Mouse (Mus musculus): ENCODE results near the gene Atp2b4. TPM values are rescaled to one million over a fixed set of nuclear protein-coding genes. Genes with fewer than 3 reads are reported as not detected.

The Atp2b4 gene
- polyA plus RNA-seq, 1 experiment from 2014 or later: 24.5 TPM

- Histone ChIP-seq H3K9ac (no peak overlapping the region), H3K4me3 (no peak overlapping the region), H3K27me3 (replicated peaks) (no peaks in the 10 kb centered on the region), H3K4me2 (no peak overlapping the region), H3K27ac (ENCODE audit: poor library complexity, severe bottlenecking) (peak overlapping the region; percentile 66), H3K9me3 (replicated peaks) (no peaks in the 10 kb centered on the region), H3K36me3 (0 out of 2 replicates have a peak, but pooled peaks cover under 1% of the 10 kb centered on the region), H3K4me1 (replicated peaks) (peaks cover 51% of the 10 kb centered on the region)
- WGBS: 79% methylated on average over 1 of the region's 1 CpGs
- no peak for ATAC-seq (ENCODE audit: insufficient number of reproducible peaks, low FRiP score)
Measured at GRCm38 (mm10) chr1:133694876-133695275, 106.0 kb downstream of the Atp2b4 start.

- WGBS: 3% methylated on average over 1 of the region's 1 CpGs
- Histone ChIP-seq H3K36me3 (no peaks in the 10 kb centered on the region), H3K4me3 (no peak overlapping the region), H3K4me1 (replicated peaks) (peaks cover 57% of the 10 kb centered on the region), H3K9me3 (replicated peaks) (no peaks in the 10 kb centered on the region), H3K9ac (no peak overlapping the region), H3K27ac (ENCODE audit: poor library complexity, severe bottlenecking) (peak overlapping the region; percentile 66), H3K27me3 (replicated peaks) (no peaks in the 10 kb centered on the region), H3K4me2 (no peak overlapping the region)
- ATAC-seq (ENCODE audit: insufficient number of reproducible peaks, low FRiP score): no peak
Measured at GRCm38 (mm10) chr1:133694301-133694700, 106.5 kb downstream of the Atp2b4 start.

- Histone ChIP-seq H3K27me3 (replicated peaks) (no peaks in the 10 kb centered on the region), H3K4me3 (no peak overlapping the region), H3K9me3 (replicated peaks) (no peaks in the 10 kb centered on the region), H3K4me2 (no peak overlapping the region), H3K27ac (ENCODE audit: poor library complexity, severe bottlenecking) (peak overlapping the region; percentile 66), H3K4me1 (replicated peaks) (peaks cover 57% of the 10 kb centered on the region), H3K36me3 (no peaks in the 10 kb centered on the region), H3K9ac (0 out of 2 replicates have a peak overlapping the region, but pooled peaks have one; percentile 3)
- no peak for ATAC-seq (ENCODE audit: insufficient number of reproducible peaks, low FRiP score)
- 65% methylated on average over 11 of the region's 11 CpGs for WGBS
Measured at GRCm38 (mm10) chr1:133693536-133694114, 107.2 kb downstream of the Atp2b4 start.

GRCm38 (mm10) chr1:133692195-133692594 is 108.6 kb downstream of the Atp2b4 start:
- Histone ChIP-seq H3K4me2 (no peak overlapping the region), H3K27ac (ENCODE audit: poor library complexity, severe bottlenecking) (no peak overlapping the region), H3K9me3 (replicated peaks) (no peaks in the 10 kb centered on the region), H3K27me3 (replicated peaks) (no peaks in the 10 kb centered on the region), H3K36me3 (no peaks in the 10 kb centered on the region), H3K4me3 (no peak overlapping the region), H3K4me1 (replicated peaks) (peaks cover 57% of the 10 kb centered on the region), H3K9ac (no peak overlapping the region)
- WGBS: 34% methylated on average over 4 of the region's 4 CpGs
- no peak for ATAC-seq (ENCODE audit: insufficient number of reproducible peaks, low FRiP score)

GRCm38 (mm10) chr1:133691046-133691445 is 109.8 kb downstream of the Atp2b4 start:
- Histone ChIP-seq H3K9me3 (replicated peaks) (no peaks in the 10 kb centered on the region), H3K4me2 (no peak overlapping the region), H3K27ac (ENCODE audit: poor library complexity, severe bottlenecking) (no peak overlapping the region), H3K36me3 (no peaks in the 10 kb centered on the region), H3K9ac (no peak overlapping the region), H3K4me3 (no peak overlapping the region), H3K4me1 (replicated peaks) (peaks cover 46% of the 10 kb centered on the region), H3K27me3 (replicated peaks) (no peaks in the 10 kb centered on the region)
- no peak for ATAC-seq (ENCODE audit: insufficient number of reproducible peaks, low FRiP score)
- WGBS: 87% methylated on average over 6 of the region's 6 CpGs

- Histone ChIP-seq H3K9me3 (replicated peaks) (no peaks in the 10 kb centered on the region), H3K4me3 (no peak within 1 kb of the TSS), H3K4me2 (no peak within 1 kb of the TSS), H3K36me3 (no peaks in the 10 kb centered on the region), H3K27me3 (replicated peaks) (no peaks in the 10 kb centered on the region), H3K27ac (ENCODE audit: poor library complexity, severe bottlenecking) (no peak within 1 kb of the TSS), H3K4me1 (replicated peaks) (peaks cover 34% of the 10 kb centered on the region), H3K9ac (no peak within 1 kb of the TSS)
- no peak for ATAC-seq (ENCODE audit: insufficient number of reproducible peaks, low FRiP score)
- 19% methylated on average over 6 of the region's 6 CpGs for WGBS
Measured at GRCm38 (mm10) chr1:133689897-133690296, 110.9 kb downstream of the Atp2b4 start, which contains the start of gene Lax1. Gene Lax1, minus strand, starts transcription at chr1:133690108.

GRCm38 (mm10) chr1:133688301-133688700 is 112.5 kb downstream of the Atp2b4 start:
- H3K27ac ChIP-seq (ENCODE audit: poor library complexity, severe bottlenecking): no peak overlapping the region
- H3K9ac ChIP-seq: no peak overlapping the region
- H3K4me3 ChIP-seq: no peak overlapping the region
- WGBS: 70% methylated on average over 7 of the region's 7 CpGs
- no peaks in the 10 kb centered on the region for H3K27me3 ChIP-seq (replicated peaks)
- H3K4me1 ChIP-seq (replicated peaks): peaks cover 19% of the 10 kb centered on the region
- no peaks in the 10 kb centered on the region for H3K36me3 ChIP-seq
- H3K9me3 ChIP-seq (replicated peaks): no peaks in the 10 kb centered on the region
- no peak for ATAC-seq (ENCODE audit: insufficient number of reproducible peaks, low FRiP score)
- no peak overlapping the region for H3K4me2 ChIP-seq

- no peaks in the 10 kb centered on the region for H3K9me3 ChIP-seq (replicated peaks)
- H3K36me3 ChIP-seq: no peaks in the 10 kb centered on the region
- H3K9ac ChIP-seq: no peak overlapping the region
- H3K27me3 ChIP-seq (replicated peaks): no peaks in the 10 kb centered on the region
- 78% methylated on average over 10 of the region's 10 CpGs for WGBS
- peaks cover 9% of the 10 kb centered on the region; the same call in 1 of the 2 replicates for H3K4me1 ChIP-seq (replicated peaks)
- H3K4me2 ChIP-seq: no peak overlapping the region
- H3K4me3 ChIP-seq: no peak overlapping the region
- no peak overlapping the region for H3K27ac ChIP-seq (ENCODE audit: poor library complexity, severe bottlenecking)
- no peak for ATAC-seq (ENCODE audit: insufficient number of reproducible peaks, low FRiP score)
Measured at GRCm38 (mm10) chr1:133685749-133686519, 114.9 kb downstream of the Atp2b4 start.

- no peak overlapping the region for H3K4me3 ChIP-seq
- H3K4me1 ChIP-seq (replicated peaks): no peaks in the 10 kb centered on the region
- no peak overlapping the region for H3K4me2 ChIP-seq
- no peaks in the 10 kb centered on the region for H3K27me3 ChIP-seq (replicated peaks)
- ATAC-seq (ENCODE audit: insufficient number of reproducible peaks, low FRiP score): no peak
- H3K9me3 ChIP-seq (replicated peaks): no peaks in the 10 kb centered on the region
- H3K36me3 ChIP-seq: no peaks in the 10 kb centered on the region
- no peak overlapping the region for H3K9ac ChIP-seq
- no peak overlapping the region for H3K27ac ChIP-seq (ENCODE audit: poor library complexity, severe bottlenecking)
- 60% methylated on average over 3 of the region's 3 CpGs for WGBS
Measured at GRCm38 (mm10) chr1:133671801-133672200, 129.0 kb downstream of the Atp2b4 start.

- no peaks in the 10 kb centered on the region for H3K9me3 ChIP-seq (replicated peaks)
- H3K27ac ChIP-seq (ENCODE audit: poor library complexity, severe bottlenecking): no peak overlapping the region
- no peak overlapping the region for H3K4me3 ChIP-seq
- H3K4me1 ChIP-seq (replicated peaks): no peaks in the 10 kb centered on the region
- 85% methylated on average over 3 of the region's 3 CpGs for WGBS
- no peaks in the 10 kb centered on the region for H3K27me3 ChIP-seq (replicated peaks)
- no peaks in the 10 kb centered on the region for H3K36me3 ChIP-seq
- H3K9ac ChIP-seq: no peak overlapping the region
- no peak for ATAC-seq (ENCODE audit: insufficient number of reproducible peaks, low FRiP score)
- no peak overlapping the region for H3K4me2 ChIP-seq
Measured at GRCm38 (mm10) chr1:133671266-133671665, 129.6 kb downstream of the Atp2b4 start.

- Histone ChIP-seq H3K9ac (no peak overlapping the region), H3K36me3 (no peaks in the 10 kb centered on the region), H3K27ac (ENCODE audit: poor library complexity, severe bottlenecking) (no peak overlapping the region), H3K4me1 (replicated peaks) (no peaks in the 10 kb centered on the region), H3K9me3 (replicated peaks) (no peaks in the 10 kb centered on the region), H3K27me3 (replicated peaks) (no peaks in the 10 kb centered on the region), H3K4me3 (no peak overlapping the region), H3K4me2 (no peak overlapping the region)
- no peak for ATAC-seq (ENCODE audit: insufficient number of reproducible peaks, low FRiP score)
- 73% methylated on average over 6 of the region's 6 CpGs for WGBS
Measured at GRCm38 (mm10) chr1:133670776-133671175, 130.1 kb downstream of the Atp2b4 start.

Data from heart, embryonic 12.5 days (tissue).